Mouse (Mus musculus) layer of hippocampus, adult 9-10 months (tissue): ENCODE measurements around the gene Ccdc15.

Source experiments
- DNase-seq: peaks from one replicate; pipeline ENCODE4 v3.0.0; 2022; ENCODE audit warnings: low spot score

Gene Ccdc15

DNA sequence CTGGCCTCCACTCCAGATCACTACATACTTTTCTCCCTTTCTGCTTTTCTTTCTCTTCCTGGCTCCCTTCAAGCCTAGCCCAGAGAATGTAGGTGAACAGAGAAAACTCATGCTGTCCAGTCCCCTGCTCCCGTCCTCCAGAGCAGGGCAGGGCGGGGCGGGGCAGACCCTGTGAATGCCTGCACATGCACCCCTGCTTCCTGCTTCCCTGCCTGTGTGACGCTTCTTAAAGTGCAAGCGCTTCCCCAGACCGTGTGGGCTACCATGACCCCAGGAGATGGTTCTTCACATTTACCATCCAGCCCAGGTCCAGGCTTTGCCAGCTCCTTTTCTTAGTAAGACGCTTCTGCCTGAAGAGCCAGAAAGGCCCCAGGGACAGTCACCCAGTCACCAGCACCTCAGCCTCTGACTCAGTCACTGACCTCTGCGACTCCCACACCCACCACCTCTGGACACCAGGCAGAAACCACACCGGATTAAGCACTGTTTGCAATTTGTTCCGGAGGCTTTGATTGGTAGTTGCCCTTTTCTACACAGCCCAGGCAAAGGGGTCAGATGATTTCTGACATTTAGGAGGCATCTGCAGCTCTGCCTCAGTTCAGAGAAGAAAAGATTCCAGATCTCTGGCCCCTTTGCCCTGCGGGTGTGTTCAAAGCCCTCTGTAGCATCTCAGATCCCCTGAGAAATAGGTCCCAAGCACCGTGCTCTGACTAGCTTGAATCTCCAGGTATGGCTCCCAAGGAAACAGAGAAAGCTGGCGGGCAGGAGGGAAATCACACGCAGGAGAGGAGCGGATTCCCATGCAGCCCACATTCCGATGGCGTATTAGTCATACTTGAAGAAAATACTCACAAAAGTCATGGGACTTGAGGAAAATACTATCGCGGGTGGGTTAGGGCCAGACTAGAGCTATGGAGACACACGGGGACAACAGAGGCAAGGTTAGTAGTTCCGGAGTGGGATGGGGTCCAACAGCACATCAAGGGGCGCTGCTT lies 115.7 kb downstream of the Ccdc15 start:
- no peak for DNase-seq

DNA sequence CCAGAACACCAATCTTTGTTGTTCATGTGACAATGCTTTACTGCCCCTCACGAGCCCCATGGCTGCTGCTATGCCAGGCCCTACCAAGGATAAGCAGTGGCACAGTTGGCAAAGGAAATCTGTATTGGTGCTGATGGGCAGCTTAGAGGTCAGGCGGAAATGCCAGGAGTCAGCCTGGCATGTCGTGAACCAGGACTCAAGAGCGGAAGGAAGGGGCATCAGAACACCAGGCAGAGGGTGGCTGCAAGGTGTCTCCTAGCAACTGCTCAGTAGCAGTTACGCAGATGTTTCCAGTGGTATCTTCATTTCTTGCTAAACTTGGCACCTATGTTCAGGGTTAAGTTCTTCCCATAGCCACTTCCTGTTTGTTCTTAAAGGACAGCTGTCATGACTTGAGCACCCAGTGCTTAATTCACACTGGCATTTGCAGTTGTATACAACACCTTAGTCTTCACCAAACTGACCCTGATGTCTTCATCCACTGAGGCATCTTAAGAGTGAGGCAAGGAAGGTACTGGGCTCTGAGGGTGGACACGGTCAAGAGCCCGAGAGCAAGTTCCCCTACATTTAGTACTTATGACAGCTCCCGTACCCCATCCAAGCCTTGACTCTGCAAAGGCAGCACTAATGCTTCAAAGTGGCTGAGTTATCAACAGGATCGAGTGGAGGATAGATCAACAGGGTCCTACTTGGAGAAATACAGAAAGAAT lies 117.6 kb downstream of the Ccdc15 start:
- no peak for DNase-seq

DNA sequence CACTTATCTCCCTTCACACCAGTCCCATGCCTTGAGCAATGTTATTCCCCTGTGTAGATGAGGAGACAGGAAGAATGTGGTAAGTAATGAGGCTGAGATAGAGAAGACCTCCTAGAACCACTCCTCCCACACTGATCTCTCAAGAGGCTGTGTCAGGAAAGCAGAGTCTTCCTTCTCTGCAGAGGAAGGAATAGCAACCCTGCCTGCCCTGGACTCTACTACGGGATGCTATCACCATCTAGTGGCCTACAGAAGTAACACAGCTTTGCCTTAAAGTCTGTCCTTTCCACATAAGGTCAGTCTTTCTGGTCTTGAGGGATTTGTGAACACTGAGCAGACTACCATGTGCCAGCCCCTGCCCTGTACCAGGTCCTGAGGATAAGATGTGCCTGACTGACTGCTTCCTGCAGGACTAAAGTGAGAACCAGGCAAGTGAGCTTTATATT lies 118.3 kb downstream of the Ccdc15 start:
- peak; percentile 71 for DNase-seq
